Mouse (Mus musculus): ENCODE measurements around the gene Asphd2. TPM values are rescaled to one million over a fixed set of nuclear protein-coding genes. Genes with fewer than 3 reads are reported as not detected.

Asphd2 gene
- polyA plus RNA-seq, 1 experiment from 2014 or later = 79.3 TPM

DNA sequence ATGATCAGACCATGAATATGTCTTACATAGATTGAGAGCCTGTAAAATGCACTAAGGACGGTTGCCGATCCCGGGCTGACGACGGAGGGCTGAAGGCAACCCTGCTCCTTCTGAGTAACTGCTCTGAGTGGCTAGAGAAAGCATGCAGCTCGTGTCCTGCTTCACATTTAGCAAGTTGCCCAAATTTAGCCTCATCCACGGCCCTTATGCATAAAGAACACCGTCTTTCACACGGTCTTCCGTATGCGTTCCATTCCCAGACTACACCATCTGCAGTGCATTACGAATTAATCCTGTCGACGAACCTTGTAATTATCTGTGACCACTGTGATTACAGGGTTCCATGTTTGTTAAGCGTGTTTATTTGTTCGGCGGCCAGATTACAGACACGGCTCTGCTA is 1.4 kb upstream of the Asphd2 start:
- Histone ChIP-seq H3K9ac (no peak overlapping the region), H3K9me3 (ENCODE audit: control insufficient read depth, low read length) (no peaks in the 10 kb centered on the region), H3K27ac (no peak overlapping the region), H3K36me3 (replicated peaks; ENCODE audit: control insufficient read depth, insufficient read depth) (peaks cover 7% of the 10 kb centered on the region), H3K4me3 (replicated peaks; ENCODE audit: low read length) (no peak overlapping the region), H3K4me1 (replicated peaks; ENCODE audit: control insufficient read depth, insufficient read depth, low read length) (peaks cover 33% of the 10 kb centered on the region), H3K4me2 (replicated peaks) (no peak overlapping the region), H3K27me3 (ENCODE audit: control insufficient read depth, insufficient read depth, low read length) (no peaks in the 10 kb centered on the region)
- ATAC-seq (ENCODE audit: low FRiP score) = no peak
- 64% methylated on average over 18 of the region's 18 CpGs for WGBS
- no peak for DNase-seq (ENCODE audit: low spot score)

DNA sequence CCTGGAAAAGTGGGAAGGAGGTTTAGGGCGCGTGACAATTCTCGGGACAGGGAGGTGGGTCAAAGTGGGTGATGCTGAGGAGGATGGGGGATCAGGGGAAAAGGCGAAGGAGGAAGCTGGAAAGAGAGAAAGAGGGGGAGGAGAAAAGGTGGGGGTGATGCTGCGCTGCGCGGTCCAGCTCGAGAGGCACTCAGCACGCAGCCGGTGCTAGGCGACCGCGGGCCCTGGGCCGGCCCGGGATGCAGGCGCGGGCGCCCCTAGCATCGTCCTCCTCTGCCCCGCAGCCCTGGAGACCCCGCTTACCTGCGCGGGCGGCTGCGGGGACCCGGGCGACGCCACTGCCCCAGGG is 277 bp downstream of the Asphd2 start:
- H3K4me3 ChIP-seq (replicated peaks; ENCODE audit: low read length) = peak overlapping the region; percentile 69
- H3K27ac ChIP-seq = peak overlapping the region; percentile 93
- peaks cover 45% of the 10 kb centered on the region for H3K4me1 ChIP-seq (replicated peaks; ENCODE audit: control insufficient read depth, insufficient read depth, low read length)
- peak overlapping the region; percentile 62 for H3K4me2 ChIP-seq (replicated peaks)
- H3K36me3 ChIP-seq (replicated peaks; ENCODE audit: control insufficient read depth, insufficient read depth) = peaks cover 20% of the 10 kb centered on the region
- ATAC-seq (ENCODE audit: low FRiP score) (peak; percentile 74), DNase-seq (ENCODE audit: low spot score) (no peak)
- H3K9me3 ChIP-seq (ENCODE audit: control insufficient read depth, low read length) = no peaks in the 10 kb centered on the region
- no peaks in the 10 kb centered on the region for H3K27me3 ChIP-seq (ENCODE audit: control insufficient read depth, insufficient read depth, low read length)
- WGBS = 0% methylated on average over 16 of the region's 28 CpGs
- peak overlapping the region; percentile 79 for H3K9ac ChIP-seq

DNA sequence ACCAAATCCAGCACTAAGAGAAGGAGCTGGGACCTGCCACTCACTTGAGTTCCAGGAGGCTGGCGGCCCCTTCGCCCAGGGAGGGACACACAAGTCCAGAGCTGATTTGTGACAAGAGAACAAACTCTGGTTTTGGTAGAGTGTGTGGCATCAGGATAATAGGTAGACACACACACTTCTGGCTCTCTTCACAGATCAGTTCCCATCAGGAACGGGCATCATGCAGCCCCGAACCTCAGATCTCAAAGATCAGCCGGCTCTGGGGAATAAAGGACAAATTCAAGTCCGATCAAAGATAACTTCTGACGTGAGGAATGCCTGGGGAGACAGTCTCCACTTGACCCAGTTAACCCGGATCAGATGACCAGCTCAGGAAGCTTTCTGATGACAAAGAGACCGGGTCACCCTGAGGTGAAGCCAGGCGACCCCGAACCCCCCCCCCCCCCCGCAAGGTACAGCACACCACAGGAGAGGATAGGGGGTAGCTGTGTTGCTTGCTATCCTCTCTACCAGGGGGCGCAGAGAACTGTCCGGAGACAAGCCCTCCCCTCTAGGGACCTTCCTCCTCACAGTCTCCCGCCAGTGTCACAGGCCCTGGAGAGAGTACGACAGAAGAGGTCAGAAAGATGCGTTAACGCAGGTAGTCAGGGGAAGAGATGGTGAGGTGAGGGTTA is 788 bp downstream of the Asphd2 start:
- Histone ChIP-seq H3K4me3 (replicated peaks; ENCODE audit: low read length) (peak overlapping the region; percentile 69), H3K9me3 (ENCODE audit: control insufficient read depth, low read length) (no peaks in the 10 kb centered on the region), H3K9ac (peak overlapping the region; percentile 79), H3K27me3 (ENCODE audit: control insufficient read depth, insufficient read depth, low read length) (no peaks in the 10 kb centered on the region), H3K36me3 (replicated peaks; ENCODE audit: control insufficient read depth, insufficient read depth) (peaks cover 22% of the 10 kb centered on the region), H3K4me2 (replicated peaks) (peak overlapping the region; percentile 62), H3K4me1 (replicated peaks; ENCODE audit: control insufficient read depth, insufficient read depth, low read length) (peaks cover 48% of the 10 kb centered on the region), H3K27ac (no peak overlapping the region)
- DNase-seq (ENCODE audit: low spot score) (no peak), ATAC-seq (ENCODE audit: low FRiP score) (peak; percentile 10; the same call in 1 of the 2 replicates)
- WGBS = 10% methylated on average over 18 of the region's 18 CpGs

DNA sequence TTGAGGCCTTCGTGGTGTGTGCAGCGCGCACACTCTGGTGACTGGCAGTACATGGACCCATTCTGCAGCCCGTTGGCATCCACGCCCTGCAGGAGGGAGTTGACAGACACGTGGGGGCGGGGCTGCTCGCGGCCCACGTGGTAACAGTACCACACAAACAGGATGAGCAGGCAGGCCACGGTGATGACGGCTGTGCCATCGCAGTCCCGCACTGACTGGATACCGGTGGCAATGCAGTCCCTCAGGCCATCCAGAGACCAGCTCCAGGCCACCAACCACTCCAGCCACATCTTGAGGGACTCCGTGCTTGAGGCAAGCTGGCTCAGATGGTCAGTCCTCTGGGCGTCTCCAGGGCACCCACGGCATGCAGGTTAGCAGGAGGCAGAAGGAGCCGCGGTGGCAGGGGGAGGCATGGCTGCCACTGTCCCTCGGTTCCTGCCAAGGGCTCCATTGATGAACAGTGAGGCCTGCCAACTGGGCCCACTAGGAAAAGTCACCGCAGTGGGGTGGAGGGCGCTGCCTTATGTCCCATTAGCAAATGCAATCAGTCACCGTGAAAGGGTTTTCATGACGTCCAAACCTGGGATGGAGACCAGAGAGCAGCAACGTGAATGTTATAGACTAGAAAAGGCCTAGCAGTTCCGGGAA is 2.9 kb downstream of the Asphd2 start:
- no peaks in the 10 kb centered on the region for H3K9me3 ChIP-seq (ENCODE audit: control insufficient read depth, low read length)
- no peak overlapping the region for H3K4me3 ChIP-seq (replicated peaks; ENCODE audit: low read length)
- no peak overlapping the region for H3K9ac ChIP-seq
- DNase-seq (ENCODE audit: low spot score) (no peak), ATAC-seq (ENCODE audit: low FRiP score) (no peak)
- peaks cover 36% of the 10 kb centered on the region for H3K36me3 ChIP-seq (replicated peaks; ENCODE audit: control insufficient read depth, insufficient read depth)
- no peaks in the 10 kb centered on the region for H3K27me3 ChIP-seq (ENCODE audit: control insufficient read depth, insufficient read depth, low read length)
- no peak overlapping the region for H3K27ac ChIP-seq
- no peak overlapping the region for H3K4me2 ChIP-seq (replicated peaks)
- H3K4me1 ChIP-seq (replicated peaks; ENCODE audit: control insufficient read depth, insufficient read depth, low read length) = peaks cover 48% of the 10 kb centered on the region
- 67% methylated on average over 27 of the region's 27 CpGs for WGBS

DNA sequence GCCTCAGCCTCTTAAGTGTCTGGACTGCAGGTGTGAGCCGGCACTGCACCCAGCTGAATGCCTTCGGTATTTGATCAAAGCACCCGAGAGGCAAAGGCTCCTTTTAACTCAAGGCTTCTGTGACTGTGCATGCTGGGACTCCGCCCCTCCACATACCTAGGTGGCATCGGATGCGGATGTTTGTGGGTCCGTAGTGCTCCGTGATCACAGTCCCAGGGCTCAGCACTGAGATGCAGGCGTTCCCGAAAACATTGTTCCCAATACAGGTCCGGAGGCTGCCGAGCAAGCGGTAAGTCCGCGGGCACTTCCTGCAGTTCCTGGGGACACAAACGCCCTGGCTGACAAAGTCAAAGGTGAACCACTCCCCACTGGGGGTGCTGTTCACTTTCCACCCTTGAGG is 3.7 kb downstream of the Asphd2 start:
- Histone ChIP-seq H3K4me3 (replicated peaks; ENCODE audit: low read length) (no peak overlapping the region), H3K4me2 (replicated peaks) (no peak overlapping the region), H3K4me1 (replicated peaks; ENCODE audit: control insufficient read depth, insufficient read depth, low read length) (peaks cover 48% of the 10 kb centered on the region), H3K27me3 (ENCODE audit: control insufficient read depth, insufficient read depth, low read length) (no peaks in the 10 kb centered on the region), H3K27ac (no peak overlapping the region), H3K9me3 (ENCODE audit: control insufficient read depth, low read length) (no peaks in the 10 kb centered on the region), H3K36me3 (replicated peaks; ENCODE audit: control insufficient read depth, insufficient read depth) (peaks cover 44% of the 10 kb centered on the region), H3K9ac (no peak overlapping the region)
- WGBS = 60% methylated on average over 16 of the region's 16 CpGs
- no peak for ATAC-seq (ENCODE audit: low FRiP score)
- no peak for DNase-seq (ENCODE audit: low spot score)

DNA sequence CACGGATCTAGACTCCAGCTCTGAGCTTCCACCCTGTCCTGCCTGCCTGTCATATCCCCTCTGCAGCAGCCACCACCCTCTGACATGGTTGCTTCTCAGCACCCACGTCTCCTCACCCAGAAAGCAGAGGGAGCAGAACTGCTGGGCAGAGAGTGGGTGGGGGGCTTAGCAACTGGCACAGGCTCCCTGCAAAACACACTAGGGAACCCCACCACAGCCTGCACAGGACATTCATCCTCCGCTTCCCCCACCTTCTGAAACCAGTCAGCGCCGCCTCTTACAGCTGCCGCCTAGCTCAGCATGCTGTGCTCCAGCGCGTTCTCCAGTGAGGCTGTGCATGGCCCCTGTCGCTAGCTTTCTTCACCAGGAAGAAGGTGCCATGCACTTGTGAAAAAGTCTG is 5.3 kb downstream of the Asphd2 start:
- Histone ChIP-seq H3K36me3 (replicated peaks; ENCODE audit: control insufficient read depth, insufficient read depth) (peaks cover 61% of the 10 kb centered on the region), H3K27me3 (ENCODE audit: control insufficient read depth, insufficient read depth, low read length) (no peaks in the 10 kb centered on the region), H3K4me3 (replicated peaks; ENCODE audit: low read length) (no peak overlapping the region), H3K4me2 (replicated peaks) (peak overlapping the region; percentile 22; the same call in 1 of the 2 replicates), H3K9me3 (ENCODE audit: control insufficient read depth, low read length) (no peaks in the 10 kb centered on the region), H3K4me1 (replicated peaks; ENCODE audit: control insufficient read depth, insufficient read depth, low read length) (peaks cover 44% of the 10 kb centered on the region), H3K9ac (peak overlapping the region; percentile 39; the same call in 1 of the 2 replicates), H3K27ac (no peak overlapping the region)
- no peak for ATAC-seq (ENCODE audit: low FRiP score)
- WGBS = 64% methylated on average over 9 of the region's 9 CpGs
- no peak for DNase-seq (ENCODE audit: low spot score)

DNA sequence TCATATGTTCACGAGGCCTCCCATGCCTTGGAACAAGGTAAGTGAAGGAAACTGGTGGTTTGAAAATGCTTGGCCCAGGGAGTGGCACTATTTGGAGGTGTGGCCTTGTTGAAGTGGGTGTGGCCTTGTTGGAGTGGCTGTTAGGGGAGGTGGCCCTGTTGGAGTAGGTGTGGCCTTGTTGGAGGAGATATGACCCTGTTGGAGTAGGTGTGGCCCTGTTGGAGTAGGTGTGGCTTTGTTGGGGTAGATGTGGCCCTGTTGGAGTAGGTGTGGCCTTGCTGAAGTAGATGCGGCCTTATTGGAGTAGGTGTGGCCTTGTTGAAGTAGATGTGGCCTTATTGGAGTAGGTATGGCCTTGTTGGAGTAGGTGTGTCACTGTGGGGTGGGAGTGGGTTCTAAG is 8.7 kb downstream of the Asphd2 start:
- no peak for DNase-seq (ENCODE audit: low spot score)
- H3K4me3 ChIP-seq (replicated peaks; ENCODE audit: low read length) = no peak overlapping the region
- H3K9me3 ChIP-seq (ENCODE audit: control insufficient read depth, low read length) = no peaks in the 10 kb centered on the region
- no peak for ATAC-seq (ENCODE audit: low FRiP score)
- H3K36me3 ChIP-seq (replicated peaks; ENCODE audit: control insufficient read depth, insufficient read depth) = peaks cover 56% of the 10 kb centered on the region
- H3K4me2 ChIP-seq (replicated peaks) = no peak overlapping the region
- H3K27me3 ChIP-seq (ENCODE audit: control insufficient read depth, insufficient read depth, low read length) = no peaks in the 10 kb centered on the region
- no peak overlapping the region for H3K27ac ChIP-seq
- peaks cover 21% of the 10 kb centered on the region for H3K4me1 ChIP-seq (replicated peaks; ENCODE audit: control insufficient read depth, insufficient read depth, low read length)
- H3K9ac ChIP-seq = no peak overlapping the region
- 92% methylated on average over 2 of the region's 2 CpGs for WGBS

DNA sequence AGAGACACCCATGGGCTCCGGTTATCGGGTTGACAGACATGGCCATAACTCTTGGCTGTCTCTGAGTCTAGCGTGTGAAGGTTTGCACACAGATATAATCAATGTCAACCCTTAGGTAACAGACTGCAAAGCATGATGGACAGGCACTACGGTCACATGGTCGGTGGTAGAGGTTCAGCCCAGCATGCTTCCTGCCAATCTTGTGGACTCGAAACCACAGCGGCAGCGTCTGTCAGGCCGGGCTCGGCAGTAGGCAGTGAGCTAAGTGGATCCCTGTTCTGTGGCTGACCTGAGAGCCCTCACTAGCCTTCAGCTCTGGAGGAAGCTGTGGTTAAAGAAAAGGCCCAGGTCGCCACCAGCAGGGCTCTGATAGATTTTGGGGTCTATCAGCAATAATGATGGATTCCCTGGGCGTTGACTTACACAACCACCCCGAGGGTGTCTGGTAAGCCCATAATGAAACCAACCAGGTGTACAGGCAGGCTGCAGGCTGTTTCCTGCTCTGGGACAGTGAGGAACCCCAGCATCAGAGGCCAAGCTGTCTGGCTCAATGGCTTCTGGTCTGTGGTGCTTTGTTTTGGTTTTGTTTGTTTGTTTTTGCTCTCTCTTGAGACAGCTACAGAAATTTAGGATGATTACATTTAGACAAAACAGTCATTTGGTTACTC is 9.7 kb downstream of the Asphd2 start:
- Histone ChIP-seq H3K4me2 (replicated peaks) (no peak overlapping the region), H3K36me3 (replicated peaks; ENCODE audit: control insufficient read depth, insufficient read depth) (peaks cover 46% of the 10 kb centered on the region), H3K9me3 (ENCODE audit: control insufficient read depth, low read length) (no peaks in the 10 kb centered on the region), H3K4me3 (replicated peaks; ENCODE audit: low read length) (no peak overlapping the region), H3K9ac (no peak overlapping the region), H3K27ac (no peak overlapping the region), H3K4me1 (replicated peaks; ENCODE audit: control insufficient read depth, insufficient read depth, low read length) (peaks cover 13% of the 10 kb centered on the region), H3K27me3 (ENCODE audit: control insufficient read depth, insufficient read depth, low read length) (no peaks in the 10 kb centered on the region)
- ATAC-seq (ENCODE audit: low FRiP score) (no peak), DNase-seq (ENCODE audit: low spot score) (no peak)
- 89% methylated on average over 13 of the region's 13 CpGs for WGBS

DNA sequence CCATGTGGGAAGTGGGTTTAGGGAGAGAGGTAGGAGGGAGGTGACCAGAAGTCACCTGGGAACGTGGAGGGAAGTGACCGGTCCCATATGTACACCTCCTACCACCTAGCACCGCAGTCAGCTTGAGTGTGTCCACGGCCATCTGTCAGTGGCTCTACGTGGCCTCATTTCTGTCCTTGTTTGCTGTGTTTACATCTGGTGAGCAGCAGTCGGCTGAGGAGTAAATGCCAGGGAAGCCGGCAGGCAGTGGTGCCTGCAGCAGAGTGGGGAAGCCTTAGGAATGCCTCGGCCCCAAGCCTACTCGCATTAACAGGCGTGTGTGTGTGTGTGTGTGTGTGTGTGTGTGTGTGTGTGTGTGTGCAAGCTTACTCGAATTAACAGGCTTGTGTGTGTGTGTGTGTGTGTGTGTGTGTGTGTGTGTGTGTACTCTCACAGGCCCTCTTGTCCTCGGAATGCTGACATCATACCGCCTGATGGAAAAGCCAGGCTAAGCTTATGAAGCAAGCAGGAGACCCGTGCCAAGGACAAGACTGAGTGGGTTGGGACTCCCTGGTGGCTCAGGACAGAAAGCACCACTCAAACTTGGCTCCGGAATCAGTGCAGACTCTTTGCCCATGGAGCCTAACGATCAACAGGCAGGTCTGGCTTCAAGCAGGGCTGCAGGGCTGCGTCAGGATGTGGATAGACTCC is 11.9 kb downstream of the Asphd2 start:
- no peak for DNase-seq (ENCODE audit: low spot score)
- peaks cover 54% of the 10 kb centered on the region for H3K36me3 ChIP-seq (replicated peaks; ENCODE audit: control insufficient read depth, insufficient read depth)
- peaks cover 6% of the 10 kb centered on the region for H3K4me1 ChIP-seq (replicated peaks; ENCODE audit: control insufficient read depth, insufficient read depth, low read length)
- no peak overlapping the region for H3K4me2 ChIP-seq (replicated peaks)
- H3K9me3 ChIP-seq (ENCODE audit: control insufficient read depth, low read length) = no peaks in the 10 kb centered on the region
- H3K27ac ChIP-seq = peak overlapping the region; percentile 49; the same call in 1 of the 2 replicates
- no peaks in the 10 kb centered on the region for H3K27me3 ChIP-seq (ENCODE audit: control insufficient read depth, insufficient read depth, low read length)
- peak; percentile 34; the same call in 1 of the 2 replicates for ATAC-seq (ENCODE audit: low FRiP score)
- H3K9ac ChIP-seq = no peak overlapping the region
- no peak overlapping the region for H3K4me3 ChIP-seq (replicated peaks; ENCODE audit: low read length)
- WGBS = 69% methylated on average over 16 of the region's 17 CpGs

Measured in hindbrain, embryonic 14.5 days (tissue).